ENCODE assay signal across 31 mouse cellular contexts in genomic region chr5:64398155-64398554, GRCm38 (mm10).
"Had no signal": no experiment of that assay in that cellular context is flagged by ENCODE, and none has a peak within 500 bp of the region (broad histone marks: within the 10 kb centered on the region; RNA-seq: fewer than 3 reads in every experiment).

No protein-coding gene starts in this region.

- ATAC-seq: liver, embryonic 12.5 days; liver, postnatal 0 days; lung, postnatal 0 days; midbrain, embryonic 13.5 days; midbrain, embryonic 15.5 days; midbrain, embryonic 16.5 days had no signal

- H3K27ac ChIP-seq: limb, embryonic 10.5 days; limb, embryonic 12.5 days; limb, embryonic 13.5 days; limb, embryonic 15.5 days; liver, embryonic 12.5 days; liver, embryonic 13.5 days; liver, embryonic 14.5 days; liver, embryonic 15.5 days; lung, embryonic 15.5 days; macrophage; midbrain, embryonic 10.5 days; midbrain, embryonic 12.5 days; midbrain, embryonic 13.5 days; midbrain, embryonic 15.5 days; neural tube, embryonic 12.5 days had no signal

- H3K36me3 ChIP-seq: limb, embryonic 10.5 days; limb, embryonic 12.5 days; limb, embryonic 13.5 days; limb, embryonic 15.5 days; liver, embryonic 12.5 days; liver, embryonic 13.5 days; liver, embryonic 15.5 days; lung, embryonic 15.5 days; midbrain, embryonic 10.5 days; midbrain, embryonic 12.5 days; midbrain, embryonic 13.5 days; midbrain, embryonic 15.5 days; neural tube, embryonic 12.5 days had no signal

- H3K27me3 ChIP-seq: limb, embryonic 12.5 days; limb, embryonic 13.5 days; limb, embryonic 15.5 days; liver, embryonic 12.5 days; liver, embryonic 13.5 days; liver, embryonic 15.5 days; lung, embryonic 15.5 days; midbrain, embryonic 12.5 days; midbrain, embryonic 13.5 days; midbrain, embryonic 15.5 days; neural tube, embryonic 12.5 days had no signal

- H3K4me3 ChIP-seq: limb, embryonic 10.5 days; limb, embryonic 12.5 days; limb, embryonic 13.5 days; limb, embryonic 15.5 days; liver, embryonic 12.5 days; liver, embryonic 13.5 days; liver, embryonic 15.5 days; lung, embryonic 15.5 days; megakaryocyte, embryonic 14.5 days; midbrain, embryonic 10.5 days; midbrain, embryonic 12.5 days; midbrain, embryonic 13.5 days; midbrain, embryonic 15.5 days; neural tube, embryonic 12.5 days had no signal

- DNase-seq: left cerebral cortex, postnatal 4 days; liver; liver, embryonic 13.5 days; liver, postnatal 0 days; lung, adult 18-20 months; lung, adult 2 months; lung, embryonic 14.5 days; lung, postnatal 10 days; lung, postnatal 14 days; lung, postnatal 36 days; lung, postnatal 4 days; midbrain, embryonic 14.5 days had no signal

- H3K9ac ChIP-seq: limb, embryonic 12.5 days; limb, embryonic 13.5 days; limb, embryonic 15.5 days; liver, embryonic 12.5 days; liver, embryonic 13.5 days; liver, embryonic 14.5 days; liver, embryonic 15.5 days; liver, postnatal 0 days; lung, embryonic 14.5 days; lung, embryonic 15.5 days; midbrain, embryonic 12.5 days; midbrain, embryonic 13.5 days; midbrain, embryonic 15.5 days; neural tube, embryonic 12.5 days had no signal

- H3K4me2 ChIP-seq: limb, embryonic 12.5 days; limb, embryonic 13.5 days; limb, embryonic 15.5 days; liver, embryonic 11.5 days; liver, embryonic 12.5 days; liver, embryonic 13.5 days; liver, embryonic 15.5 days; lung, embryonic 14.5 days; lung, embryonic 15.5 days; midbrain, embryonic 11.5 days; midbrain, embryonic 12.5 days; midbrain, embryonic 13.5 days; midbrain, embryonic 15.5 days; neural tube, embryonic 12.5 days had no signal

- H3K9me3 ChIP-seq: limb, embryonic 10.5 days; limb, embryonic 12.5 days; limb, embryonic 13.5 days; limb, embryonic 15.5 days; liver, embryonic 12.5 days; liver, embryonic 13.5 days; liver, embryonic 15.5 days; lung, embryonic 15.5 days; megakaryocyte, embryonic 14.5 days; midbrain, embryonic 10.5 days; midbrain, embryonic 12.5 days; midbrain, embryonic 13.5 days; midbrain, embryonic 15.5 days; neural tube, embryonic 12.5 days had no signal

- H3K4me1 ChIP-seq: limb, embryonic 10.5 days; limb, embryonic 12.5 days; limb, embryonic 13.5 days; limb, embryonic 15.5 days; megakaryocyte, embryonic 14.5 days; midbrain, embryonic 10.5 days; midbrain, embryonic 12.5 days; midbrain, embryonic 13.5 days; midbrain, embryonic 15.5 days; neural tube, embryonic 12.5 days had no signal
